17 mouse cellular contexts compared by ENCODE assay signal in genomic region chr14:75964000-75964399, GRCm38 (mm10). TPM values are rescaled to one million over a fixed set of nuclear protein-coding genes. Genes with fewer than 3 reads are reported as not detected.
DNase-seq lines count a peak whose midpoint lies in the region; ATAC-seq and TF ChIP-seq lines count a peak whose summit lies in the region.
"Had no signal": no experiment of that assay in that cellular context is flagged by ENCODE, and none has a peak within 500 bp of the region (broad histone marks: within the 10 kb centered on the region; RNA-seq: fewer than 3 reads in every experiment).

No protein-coding gene starts in this region.

- H3K27ac ChIP-seq in forebrain, embryonic 12.5 days = no peak overlapping the region
- no peak overlapping the region for H3K27ac ChIP-seq in forebrain, embryonic 10.5 days
- H3K27ac ChIP-seq in lung, embryonic 14.5 days (ENCODE audit: low read depth) = no peak overlapping the region
- no peak overlapping the region for H3K27ac ChIP-seq in forebrain, embryonic 14.5 days (ENCODE audit: low read depth, low read length)
- H3K27ac ChIP-seq in midbrain, embryonic 16.5 days (ENCODE audit: low read length) = no peak overlapping the region
- H3K27ac ChIP-seq: limb, embryonic 13.5 days had no signal

- WGBS in forebrain, embryonic 12.5 days = 46% methylated on average over 5 of the region's 5 CpGs
- 73% methylated on average over 5 of the region's 5 CpGs for WGBS in forebrain, embryonic 10.5 days
- 59% methylated on average over 5 of the region's 5 CpGs for WGBS in lung, embryonic 14.5 days
- 26% methylated on average over 5 of the region's 5 CpGs for WGBS in forebrain, embryonic 14.5 days
- WGBS in midbrain, embryonic 16.5 days = 53% methylated on average over 5 of the region's 5 CpGs

- no peaks in the 10 kb centered on the region for H3K9me3 ChIP-seq in forebrain, embryonic 12.5 days
- no peaks in the 10 kb centered on the region for H3K9me3 ChIP-seq in forebrain, embryonic 10.5 days
- no peaks in the 10 kb centered on the region for H3K9me3 ChIP-seq in lung, embryonic 14.5 days (ENCODE audit: low read depth, low read length)
- no peaks in the 10 kb centered on the region for H3K9me3 ChIP-seq in forebrain, embryonic 14.5 days (replicated peaks; ENCODE audit: control insufficient read depth, low read length)
- H3K9me3 ChIP-seq in midbrain, embryonic 16.5 days (replicated peaks; ENCODE audit: control insufficient read depth, low read length, poor library complexity, severe bottlenecking) = no peaks in the 10 kb centered on the region
- H3K9me3 ChIP-seq: limb, embryonic 13.5 days had no signal

- peaks cover 12% of the 10 kb centered on the region for H3K4me1 ChIP-seq in forebrain, embryonic 12.5 days
- peaks cover 21% of the 10 kb centered on the region for H3K4me1 ChIP-seq in forebrain, embryonic 10.5 days
- H3K4me1 ChIP-seq in lung, embryonic 14.5 days (ENCODE audit: insufficient read depth) = no peaks in the 10 kb centered on the region
- H3K4me1 ChIP-seq in forebrain, embryonic 14.5 days (ENCODE audit: control insufficient read depth, insufficient read depth, low read length) = peaks cover 8% of the 10 kb centered on the region
- H3K4me1 ChIP-seq in midbrain, embryonic 16.5 days (ENCODE audit: control insufficient read depth, insufficient read depth, low read length) = peaks cover 21% of the 10 kb centered on the region

- ATAC-seq in forebrain, embryonic 12.5 days (ENCODE audit: low FRiP score) = 0 out of 2 replicates have a peak, but pooled peaks have one; percentile 60
- no peak for ATAC-seq in lung, embryonic 14.5 days (ENCODE audit: insufficient read depth)
- no peak for ATAC-seq in forebrain, embryonic 14.5 days
- ATAC-seq in midbrain, embryonic 16.5 days = no peak
- ATAC-seq: liver, postnatal 0 days had no signal

- no peaks in the 10 kb centered on the region for H3K36me3 ChIP-seq in forebrain, embryonic 12.5 days (replicated peaks)
- no peaks in the 10 kb centered on the region for H3K36me3 ChIP-seq in forebrain, embryonic 10.5 days (replicated peaks)
- H3K36me3 ChIP-seq in lung, embryonic 14.5 days (ENCODE audit: insufficient read depth) = no peaks in the 10 kb centered on the region
- no peaks in the 10 kb centered on the region for H3K36me3 ChIP-seq in forebrain, embryonic 14.5 days (ENCODE audit: control insufficient read depth, insufficient read depth, low read length)
- H3K36me3 ChIP-seq in midbrain, embryonic 16.5 days (ENCODE audit: control insufficient read depth, insufficient read depth, low read length) = no peaks in the 10 kb centered on the region
- H3K36me3 ChIP-seq: limb, embryonic 13.5 days had no signal

- DNase-seq in forebrain, embryonic 10.5 days (ENCODE audit: extremely low spot score, low spot score) = no peak
- peak; percentile 20 for DNase-seq in lung, embryonic 14.5 days
- no peak for DNase-seq in lung, postnatal 36 days
- DNase-seq in forebrain, embryonic 14.5 days (ENCODE audit: low spot score) = peak; percentile 22
- DNase-seq in urinary bladder, adult 18-20 months (ENCODE audit: low spot score in 2 of 2) = no peak
- DNase-seq in testis, postnatal 14 days (ENCODE audit: low spot score) = no peak
- DNase-seq: adrenal gland, postnatal 25 days; cerebellum, postnatal 10 days; kidney, adult 8-10 months; kidney, postnatal 4 days; liver, postnatal 0 days had no signal

- no peaks in the 10 kb centered on the region for H3K27me3 ChIP-seq in forebrain, embryonic 12.5 days
- H3K27me3 ChIP-seq in forebrain, embryonic 10.5 days (ENCODE audit: poor library complexity, severe bottlenecking) = no peaks in the 10 kb centered on the region
- H3K27me3 ChIP-seq in lung, embryonic 14.5 days (ENCODE audit: insufficient read depth, low read length) = no peaks in the 10 kb centered on the region
- H3K27me3 ChIP-seq in forebrain, embryonic 14.5 days (replicated peaks; ENCODE audit: control insufficient read depth, insufficient read depth, low read length) = no peaks in the 10 kb centered on the region
- no peaks in the 10 kb centered on the region for H3K27me3 ChIP-seq in midbrain, embryonic 16.5 days (ENCODE audit: control insufficient read depth, insufficient read depth, low read depth, low read length)
- H3K27me3 ChIP-seq: CH12.LX; limb, embryonic 13.5 days had no signal

- TF ChIP-seq CTCF in lung, embryonic 14.5 days (IDR thresholded peaks at IDR 0.05; ENCODE audit: low read depth) = no peak

- H3K4me2 ChIP-seq in forebrain, embryonic 12.5 days = no peak overlapping the region
- H3K4me2 ChIP-seq in lung, embryonic 14.5 days = no peak overlapping the region
- H3K4me2 ChIP-seq in forebrain, embryonic 14.5 days (ENCODE audit: low read length) = peak overlapping the region; percentile 46
- H3K4me2 ChIP-seq in midbrain, embryonic 16.5 days (ENCODE audit: low read length) = peak overlapping the region; percentile 56
- H3K4me2 ChIP-seq: limb, embryonic 13.5 days had no signal

- H3K9ac ChIP-seq in forebrain, embryonic 12.5 days = no peak overlapping the region
- H3K9ac ChIP-seq in lung, embryonic 14.5 days = no peak overlapping the region
- H3K9ac ChIP-seq in forebrain, embryonic 14.5 days (ENCODE audit: low read length) = 0 out of 2 replicates have a peak overlapping the region, but pooled peaks have one; percentile 37
- no peak overlapping the region for H3K9ac ChIP-seq in midbrain, embryonic 16.5 days (ENCODE audit: low read depth, low read length)
- H3K9ac ChIP-seq: limb, embryonic 13.5 days; liver, postnatal 0 days had no signal

- H3K4me3 ChIP-seq in forebrain, embryonic 12.5 days (replicated peaks) = no peak overlapping the region
- no peak overlapping the region for H3K4me3 ChIP-seq in forebrain, embryonic 10.5 days
- no peak overlapping the region for H3K4me3 ChIP-seq in lung, embryonic 14.5 days (ENCODE audit: low read depth, low read length)
- 0 out of 2 replicates have a peak overlapping the region, but pooled peaks have one; percentile 20 for H3K4me3 ChIP-seq in forebrain, embryonic 14.5 days (ENCODE audit: low read depth, low read length)
- H3K4me3 ChIP-seq in midbrain, embryonic 16.5 days (ENCODE audit: low read depth, low read length) = peak overlapping the region; percentile 34
- H3K4me3 ChIP-seq: limb, embryonic 13.5 days had no signal

RNA-seq across cellular contexts. Expression of gene Kctd4, which starts 9.2 kb away (rescaled TPM):
- 1.5 and 1.6 TPM in 2 replicates for polyA plus RNA-seq in forebrain, embryonic 12.5 days (2016; fragmentation: Nextera tagmentation; extraction: Ambion mirVana)
- polyA plus RNA-seq in forebrain, embryonic 10.5 days (2016; fragmentation: Nextera tagmentation; extraction: Ambion mirVana) = 0.52 and 0.88 TPM in 2 replicates
- polyA plus RNA-seq in lung, embryonic 14.5 days (2014; fragmentation: Nextera tagmentation; extraction: Ambion mirVana) = 0.69 and 0.97 TPM in 2 replicates
- polyA plus RNA-seq in forebrain, embryonic 14.5 days (2014; fragmentation: Nextera tagmentation; extraction: Ambion mirVana) = 7.7 and 9.5 TPM in 2 replicates
- 9.3 and 9.7 TPM in 2 replicates for polyA plus RNA-seq in midbrain, embryonic 16.5 days (2015; fragmentation: Nextera tagmentation; extraction: Ambion mirVana)
- polyA plus RNA-seq: gonadal fat pad, adult 2 months; small intestine, adult 2 months had no signal

RNA-seq across cellular contexts. Expression of gene Gtf2f2, which starts 46.7 kb away (rescaled TPM):
- 49.7 and 50.3 TPM in 2 replicates for polyA plus RNA-seq in forebrain, embryonic 12.5 days (2016; fragmentation: Nextera tagmentation; extraction: Ambion mirVana)
- 57.3 and 59.0 TPM in 2 replicates for polyA plus RNA-seq in forebrain, embryonic 10.5 days (2016; fragmentation: Nextera tagmentation; extraction: Ambion mirVana)
- 37.5 and 40.8 TPM in 2 replicates for polyA plus RNA-seq in lung, embryonic 14.5 days (2014; fragmentation: Nextera tagmentation; extraction: Ambion mirVana)
- 58.2 and 58.3 TPM in 2 replicates for polyA plus RNA-seq in forebrain, embryonic 14.5 days (2014; fragmentation: Nextera tagmentation; extraction: Ambion mirVana)
- 37.2 and 39.2 TPM in 2 replicates for polyA plus RNA-seq in midbrain, embryonic 16.5 days (2015; fragmentation: Nextera tagmentation; extraction: Ambion mirVana)

Comparison
In these comparisons a context has a peak if more than half of its experiments do, and no peak if none do; other contexts are left out.
1. H3K4me2 ChIP-seq: peak in forebrain, embryonic 14.5 days (single experiment) and midbrain, embryonic 16.5 days (single experiment); none in forebrain, embryonic 12.5 days (single experiment) and lung, embryonic 14.5 days (single experiment).
2. H3K4me3 ChIP-seq: peak in forebrain, embryonic 14.5 days (single experiment) and midbrain, embryonic 16.5 days (single experiment); none in forebrain, embryonic 12.5 days (single experiment), forebrain, embryonic 10.5 days (single experiment) and lung, embryonic 14.5 days (single experiment).
3. DNase-seq: peak in lung, embryonic 14.5 days (single experiment) and forebrain, embryonic 14.5 days (single experiment); none in forebrain, embryonic 10.5 days (single experiment), lung, postnatal 36 days (single experiment), urinary bladder, adult 18-20 months (0 of 2) and testis, postnatal 14 days (single experiment).